Mouse (Mus musculus) layer of hippocampus, postnatal 25 days (tissue): ENCODE data around the gene Mtrex. TPM values are rescaled to one million over a fixed set of nuclear protein-coding genes. Genes with fewer than 3 reads are reported as not detected.

Experiments
- DNase-seq, 2 experiments: peaks; one replicate each; pipeline ENCODE4 v3.0.0; 2022; ENCODE audit warnings: mixed read lengths in 2 of 2, low spot score in 1 of 2; ENCODE audit errors: extremely low spot score in 1 of 2
- total RNA-seq, 2 experiments: library from RNA; stranded (reverse); gene quantifications; 2 replicates each; pipeline ENCODE4 v1.2.3; 2021

The Mtrex gene
- total RNA-seq, 2 experiments from 2014 or later = 41.7 to 44.0 TPM

- no peak for DNase-seq
These were observed 93.3 kb downstream of the Mtrex start for GRCm38 (mm10) chr13:112833895-112834263.

GRCm38 (mm10) chr13:112833253-112833894, 93.8 kb downstream of the Mtrex start:
- no peak for DNase-seq

GRCm38 (mm10) chr13:112832589-112832988, 94.6 kb downstream of the Mtrex start:
- no peak for DNase-seq

- DNase-seq = no peak
These were observed 97.6 kb downstream of the Mtrex start for GRCm38 (mm10) chr13:112829619-112830018.

- no peak for DNase-seq
These were observed 101.7 kb downstream of the Mtrex start for GRCm38 (mm10) chr13:112825479-112825878.

GRCm38 (mm10) chr13:112823911-112824648, 103.1 kb downstream of the Mtrex start:
- no peak for DNase-seq

- no peak for DNase-seq
These were observed 103.8 kb downstream of the Mtrex start for GRCm38 (mm10) chr13:112823236-112823910.

- DNase-seq = no peak
These were observed 104.8 kb downstream of the Mtrex start for GRCm38 (mm10) chr13:112822413-112822812.

- no peak for DNase-seq
These were observed 109.1 kb downstream of the Mtrex start for GRCm38 (mm10) chr13:112818125-112818524.

Other genes starting within 250 kb of the Mtrex start
- gene Plpp1, start 126.6 kb downstream of the Mtrex start, total RNA-seq = 10 to 100 TPM; 30.9 to 33.1 TPM
- 10 to 100 TPM; 23.2 to 23.9 TPM for gene Dhx29, start 56 bp upstream of the Mtrex start, total RNA-seq
- gene Ccno, start 60.4 kb upstream of the Mtrex start, total RNA-seq = 1 to 10 TPM; 4.8 to 5.1 TPM
- gene Mcidas, start 66.4 kb upstream of the Mtrex start, total RNA-seq = under 1 TPM; 0.37 to 0.75 TPM
- under 1 TPM in 1 of 2 experiments, not detected in 1; 0.39 TPM for gene Cdc20b, start 107.7 kb upstream of the Mtrex start, total RNA-seq
- gene Gpx8, start 119.0 kb upstream of the Mtrex start, total RNA-seq = 10 to 100 TPM in 1 of 2 experiments, 1 to 10 TPM in 1; 8.4 to 11.9 TPM
- gene Gzma, start 173.6 kb upstream of the Mtrex start, total RNA-seq = not detected